Mouse (Mus musculus): Measurements from ENCODE around the gene Rpgrip1l. TPM values are rescaled to one million over a fixed set of nuclear protein-coding genes. Genes with fewer than 3 reads are reported as not detected.

The Rpgrip1l gene
- polyA plus RNA-seq, 1 experiment from 2014 or later, result 7.9 TPM

- H3K9me3 ChIP-seq (ENCODE audit: low read length), result no peaks in the 10 kb centered on the region
Measured at GRCm38 (mm10) chr8:91318938-91319729, 6.1 kb upstream of the Rpgrip1l start.

GRCm38 (mm10) chr8:91317567-91318227, 4.6 kb upstream of the Rpgrip1l start:
- ATAC-seq (ENCODE audit: low FRiP score, low TSS enrichment), result no peak
- Histone ChIP-seq H3K9me3 (ENCODE audit: low read length) (no peaks in the 10 kb centered on the region), H3K36me3 (ENCODE audit: insufficient read depth, low read length) (no peaks in the 10 kb centered on the region), H3K4me3 (ENCODE audit: low read length) (no peak overlapping the region), H3K27me3 (ENCODE audit: insufficient read depth, low read length) (no peaks in the 10 kb centered on the region), H3K4me1 (ENCODE audit: insufficient read depth, low read length) (peaks cover 9% of the 10 kb centered on the region), H3K4me2 (replicated peaks; ENCODE audit: low read depth, low read length) (no peak overlapping the region), H3K9ac (replicated peaks; ENCODE audit: low read length) (no peak overlapping the region), H3K27ac (ENCODE audit: low read length) (no peak overlapping the region)
- 89% methylated on average over 5 of the region's 5 CpGs for WGBS

More at GRCm38 (mm10) chr8:91318938-91319729, 6.1 kb upstream of the Rpgrip1l start:
- 88% methylated on average over 7 of the region's 7 CpGs for WGBS
- H3K4me1 ChIP-seq (ENCODE audit: insufficient read depth, low read length), result peaks cover 7% of the 10 kb centered on the region
- H3K4me3 ChIP-seq (ENCODE audit: low read length), result no peak overlapping the region
- no peak; the same call in 1 of the 2 replicates for ATAC-seq (ENCODE audit: low FRiP score, low TSS enrichment)
- no peaks in the 10 kb centered on the region for H3K27me3 ChIP-seq (ENCODE audit: insufficient read depth, low read length)
- no peak overlapping the region for H3K9ac ChIP-seq (replicated peaks; ENCODE audit: low read length)
- H3K36me3 ChIP-seq (ENCODE audit: insufficient read depth, low read length), result no peaks in the 10 kb centered on the region
- no peak overlapping the region for H3K4me2 ChIP-seq (replicated peaks; ENCODE audit: low read depth, low read length)
- H3K27ac ChIP-seq (ENCODE audit: low read length), result no peak overlapping the region

- Histone ChIP-seq H3K4me1 (ENCODE audit: insufficient read depth, low read length) (peaks cover 15% of the 10 kb centered on the region), H3K27ac (ENCODE audit: low read length) (no peak overlapping the region), H3K36me3 (ENCODE audit: insufficient read depth, low read length) (no peaks in the 10 kb centered on the region), H3K9ac (replicated peaks; ENCODE audit: low read length) (peak overlapping the region; percentile 92), H3K9me3 (ENCODE audit: low read length) (no peaks in the 10 kb centered on the region), H3K27me3 (ENCODE audit: insufficient read depth, low read length) (no peaks in the 10 kb centered on the region), H3K4me2 (replicated peaks; ENCODE audit: low read depth, low read length) (peak overlapping the region; percentile 84), H3K4me3 (ENCODE audit: low read length) (peak overlapping the region; percentile 87)
- WGBS, result 78% methylated on average over 2 of the region's 2 CpGs
- no peak for ATAC-seq (ENCODE audit: low FRiP score, low TSS enrichment)
Measured at GRCm38 (mm10) chr8:91312342-91312741, 720 bp downstream of the Rpgrip1l start.

GRCm38 (mm10) chr8:91304481-91305386, 8.3 kb downstream of the Rpgrip1l start:
- Histone ChIP-seq H3K9ac (replicated peaks; ENCODE audit: low read length) (no peak overlapping the region), H3K27me3 (ENCODE audit: insufficient read depth, low read length) (no peaks in the 10 kb centered on the region), H3K27ac (ENCODE audit: low read length) (no peak overlapping the region), H3K4me3 (ENCODE audit: low read length) (no peak overlapping the region), H3K36me3 (ENCODE audit: insufficient read depth, low read length) (peaks cover 4% of the 10 kb centered on the region; the same call in 1 of the 2 replicates), H3K9me3 (ENCODE audit: low read length) (no peaks in the 10 kb centered on the region), H3K4me2 (replicated peaks; ENCODE audit: low read depth, low read length) (no peak overlapping the region), H3K4me1 (ENCODE audit: insufficient read depth, low read length) (no peaks in the 10 kb centered on the region)
- 74% methylated on average over 17 of the region's 17 CpGs for WGBS
- no peak for ATAC-seq (ENCODE audit: low FRiP score, low TSS enrichment)

- no peak overlapping the region for H3K4me3 ChIP-seq (ENCODE audit: low read length)
- no peaks in the 10 kb centered on the region for H3K36me3 ChIP-seq (ENCODE audit: insufficient read depth, low read length)
- no peak overlapping the region for H3K9ac ChIP-seq (replicated peaks; ENCODE audit: low read length)
- H3K9me3 ChIP-seq (ENCODE audit: low read length), result no peaks in the 10 kb centered on the region
- no peak overlapping the region for H3K27ac ChIP-seq (ENCODE audit: low read length)
- no peaks in the 10 kb centered on the region for H3K4me1 ChIP-seq (ENCODE audit: insufficient read depth, low read length)
- no peaks in the 10 kb centered on the region for H3K27me3 ChIP-seq (ENCODE audit: insufficient read depth, low read length)
- no peak for ATAC-seq (ENCODE audit: low FRiP score, low TSS enrichment)
- WGBS, result 93% methylated on average over 2 of the region's 2 CpGs
- no peak overlapping the region for H3K4me2 ChIP-seq (replicated peaks; ENCODE audit: low read depth, low read length)
Measured at GRCm38 (mm10) chr8:91298672-91299071, 14.4 kb downstream of the Rpgrip1l start.

- H3K4me1 ChIP-seq (ENCODE audit: insufficient read depth, low read length), result no peaks in the 10 kb centered on the region
- no peaks in the 10 kb centered on the region for H3K9me3 ChIP-seq (ENCODE audit: low read length)
- no peaks in the 10 kb centered on the region for H3K36me3 ChIP-seq (ENCODE audit: insufficient read depth, low read length)
- H3K4me3 ChIP-seq (ENCODE audit: low read length), result no peak overlapping the region
- no peak for ATAC-seq (ENCODE audit: low FRiP score, low TSS enrichment)
- no peak overlapping the region for H3K4me2 ChIP-seq (replicated peaks; ENCODE audit: low read depth, low read length)
- no peak overlapping the region for H3K9ac ChIP-seq (replicated peaks; ENCODE audit: low read length)
- no peaks in the 10 kb centered on the region for H3K27me3 ChIP-seq (ENCODE audit: insufficient read depth, low read length)
- WGBS, result 89% methylated on average over 5 of the region's 5 CpGs
- no peak overlapping the region for H3K27ac ChIP-seq (ENCODE audit: low read length)
Measured at GRCm38 (mm10) chr8:91295786-91296185, 17.3 kb downstream of the Rpgrip1l start.

GRCm38 (mm10) chr8:91290576-91290975, 22.5 kb downstream of the Rpgrip1l start:
- Histone ChIP-seq H3K4me3 (ENCODE audit: low read length) (no peak overlapping the region), H3K4me1 (ENCODE audit: insufficient read depth, low read length) (no peaks in the 10 kb centered on the region), H3K9ac (replicated peaks; ENCODE audit: low read length) (no peak overlapping the region), H3K27ac (ENCODE audit: low read length) (no peak overlapping the region), H3K36me3 (ENCODE audit: insufficient read depth, low read length) (no peaks in the 10 kb centered on the region), H3K9me3 (ENCODE audit: low read length) (no peaks in the 10 kb centered on the region), H3K4me2 (replicated peaks; ENCODE audit: low read depth, low read length) (no peak overlapping the region), H3K27me3 (ENCODE audit: insufficient read depth, low read length) (no peaks in the 10 kb centered on the region)
- no peak for ATAC-seq (ENCODE audit: low FRiP score, low TSS enrichment)
- WGBS, result 90% methylated on average over 4 of the region's 4 CpGs

GRCm38 (mm10) chr8:91286237-91286636, 26.8 kb downstream of the Rpgrip1l start:
- 85% methylated on average over 8 of the region's 8 CpGs for WGBS
- Histone ChIP-seq H3K4me2 (replicated peaks; ENCODE audit: low read depth, low read length) (no peak overlapping the region), H3K4me1 (ENCODE audit: insufficient read depth, low read length) (no peaks in the 10 kb centered on the region), H3K9ac (replicated peaks; ENCODE audit: low read length) (no peak overlapping the region), H3K27ac (ENCODE audit: low read length) (no peak overlapping the region), H3K27me3 (ENCODE audit: insufficient read depth, low read length) (no peaks in the 10 kb centered on the region), H3K4me3 (ENCODE audit: low read length) (no peak overlapping the region), H3K36me3 (ENCODE audit: insufficient read depth, low read length) (no peaks in the 10 kb centered on the region), H3K9me3 (ENCODE audit: low read length) (no peaks in the 10 kb centered on the region)
- no peak for ATAC-seq (ENCODE audit: low FRiP score, low TSS enrichment)

GRCm38 (mm10) chr8:91283815-91284214, 29.2 kb downstream of the Rpgrip1l start:
- Histone ChIP-seq H3K36me3 (ENCODE audit: insufficient read depth, low read length) (no peaks in the 10 kb centered on the region), H3K27ac (ENCODE audit: low read length) (no peak overlapping the region), H3K4me3 (ENCODE audit: low read length) (no peak overlapping the region), H3K4me2 (replicated peaks; ENCODE audit: low read depth, low read length) (no peak overlapping the region), H3K9ac (replicated peaks; ENCODE audit: low read length) (no peak overlapping the region), H3K4me1 (ENCODE audit: insufficient read depth, low read length) (no peaks in the 10 kb centered on the region), H3K9me3 (ENCODE audit: low read length) (no peaks in the 10 kb centered on the region), H3K27me3 (ENCODE audit: insufficient read depth, low read length) (no peaks in the 10 kb centered on the region)
- no peak for ATAC-seq (ENCODE audit: low FRiP score, low TSS enrichment)
- 82% methylated on average over 1 of the region's 1 CpGs for WGBS

Data from kidney, embryonic 16.5 days (tissue).